ENCODE assay signal across 15 mouse cellular contexts in the genomic region with DNA sequence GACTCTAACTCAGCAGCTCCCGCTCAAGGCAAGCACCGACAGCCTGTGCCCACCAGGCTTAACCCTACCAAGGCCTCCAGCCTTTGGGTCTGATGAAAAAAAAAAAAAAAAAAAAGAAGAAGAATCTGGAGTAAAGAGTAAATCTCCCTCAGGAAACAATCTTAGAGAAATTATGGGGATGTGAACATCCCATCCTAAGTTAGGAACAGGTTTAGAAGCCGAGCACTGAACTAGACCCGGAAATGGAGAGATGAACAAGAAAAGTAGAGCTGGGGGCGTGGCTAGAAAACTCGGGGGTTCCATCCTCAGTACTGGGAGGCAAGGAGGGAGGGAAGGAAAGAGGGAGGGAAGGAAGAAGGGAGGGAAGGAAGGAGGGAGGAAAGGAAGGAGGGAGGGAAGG.
A peak's percentile ranks its signal among the peaks of the same experiment; 100 is the strongest.
DNase-seq lines count a peak whose midpoint lies in the region; ATAC-seq and TF ChIP-seq lines count a peak whose summit lies in the region.
"Had no signal": no experiment of that assay in that cellular context is flagged by ENCODE, and none has a peak within 500 bp of the region (broad histone marks: within the 10 kb centered on the region; RNA-seq: fewer than 3 reads in every experiment).

No protein-coding gene starts in this region.

- TF ChIP-seq POLR2A in MEL (IDR thresholded peaks at IDR 0.05; ENCODE audit: control insufficient read depth in 1 of 2, insufficient read depth in 1 of 2, low read depth in 1 of 2, low read length in 2 of 2, poor library complexity in 1 of 2), result no peak

- H3K4me2 ChIP-seq in heart, embryonic 12.5 days, result peak overlapping the region; percentile 16; the same call in 1 of the 2 replicates
- H3K4me2 ChIP-seq in liver, embryonic 11.5 days, result no peak overlapping the region
- H3K4me2 ChIP-seq in liver, embryonic 12.5 days, result no peak overlapping the region
- H3K4me2 ChIP-seq in hindbrain, embryonic 16.5 days (ENCODE audit: low read length), result no peak overlapping the region
- H3K4me2 ChIP-seq: forebrain, embryonic 15.5 days; limb, embryonic 15.5 days had no signal

- H3K9ac ChIP-seq in heart, embryonic 12.5 days, result no peak overlapping the region
- H3K9ac ChIP-seq in liver, embryonic 11.5 days (ENCODE audit: low read depth, low read length), result no peak overlapping the region
- no peak overlapping the region for H3K9ac ChIP-seq in liver, embryonic 12.5 days
- peak overlapping the region; percentile 38 for H3K9ac ChIP-seq in MEL (ENCODE audit: control insufficient read depth, low read depth, low read length, poor library complexity, severe bottlenecking)
- no peak overlapping the region for H3K9ac ChIP-seq in hindbrain, embryonic 16.5 days (ENCODE audit: low read depth, low read length)
- H3K9ac ChIP-seq: forebrain, embryonic 15.5 days; limb, embryonic 15.5 days had no signal

- TF ChIP-seq RAD21 in MEL (IDR thresholded peaks at IDR 0.05; ENCODE audit: low read depth, low read length), result no peak

- TF ChIP-seq EP300 in MEL (IDR thresholded peaks at IDR 0.05; ENCODE audit: low read depth in 1 of 2, low read length in 2 of 2), result no peak

- no peaks in the 10 kb centered on the region for H3K9me3 ChIP-seq in heart, embryonic 12.5 days (replicated peaks)
- no peaks in the 10 kb centered on the region for H3K9me3 ChIP-seq in liver, embryonic 11.5 days (ENCODE audit: control insufficient read depth, low read length)
- no peaks in the 10 kb centered on the region for H3K9me3 ChIP-seq in liver, embryonic 12.5 days (replicated peaks)
- H3K9me3 ChIP-seq in MEL (replicated peaks; ENCODE audit: insufficient read depth, low read length), result no peaks in the 10 kb centered on the region
- H3K9me3 ChIP-seq in hindbrain, embryonic 16.5 days (ENCODE audit: control insufficient read depth, low read length), result no peaks in the 10 kb centered on the region
- H3K9me3 ChIP-seq: forebrain, embryonic 15.5 days; limb, embryonic 15.5 days had no signal

- no peak for TF ChIP-seq CTCF in MEL (IDR thresholded peaks at IDR 0.05 in 2 of 3, conservative IDR thresholded peaks at IDR 0.05 in 1 of 3; ENCODE audit: control insufficient read depth in 1 of 3, insufficient read depth in 1 of 3, low read depth in 2 of 3, low read length in 3 of 3, poor library complexity in 1 of 3, severe bottlenecking in 1 of 3)

- no peak overlapping the region for H3K4me3 ChIP-seq in heart, embryonic 12.5 days
- H3K4me3 ChIP-seq in liver, embryonic 11.5 days (ENCODE audit: low read depth, low read length), result no peak overlapping the region
- no peak overlapping the region for H3K4me3 ChIP-seq in liver, embryonic 12.5 days
- H3K4me3 ChIP-seq in MEL (ENCODE audit: control insufficient read depth in 1 of 2, insufficient read depth in 1 of 2, low read depth in 2 of 2, low read length in 2 of 2), result peak overlapping the region; percentile 32 to 50
- no peak overlapping the region for H3K4me3 ChIP-seq in hindbrain, embryonic 16.5 days (ENCODE audit: low read length)
- H3K4me3 ChIP-seq: erythroblast, embryonic 14.5 days; forebrain, embryonic 15.5 days; limb, embryonic 15.5 days had no signal

- no peaks in the 10 kb centered on the region for H3K27me3 ChIP-seq in heart, embryonic 12.5 days (replicated peaks)
- H3K27me3 ChIP-seq in liver, embryonic 11.5 days (replicated peaks; ENCODE audit: control insufficient read depth, insufficient read depth, low read length), result no peaks in the 10 kb centered on the region
- H3K27me3 ChIP-seq in liver, embryonic 12.5 days (replicated peaks), result no peaks in the 10 kb centered on the region
- H3K27me3 ChIP-seq in MEL (ENCODE audit: control insufficient read depth in 1 of 2, insufficient read depth in 2 of 2, low read length in 2 of 2), result no peaks in the 10 kb centered on the region
- H3K27me3 ChIP-seq in hindbrain, embryonic 16.5 days (replicated peaks; ENCODE audit: control insufficient read depth, insufficient read depth, low read length), result no peaks in the 10 kb centered on the region
- H3K27me3 ChIP-seq: forebrain, embryonic 15.5 days; limb, embryonic 15.5 days had no signal

- H3K4me1 ChIP-seq in heart, embryonic 12.5 days (replicated peaks), result peaks cover 31% of the 10 kb centered on the region
- H3K4me1 ChIP-seq in liver, embryonic 11.5 days (replicated peaks; ENCODE audit: control insufficient read depth, insufficient read depth, low read length), result peaks cover 32% of the 10 kb centered on the region
- H3K4me1 ChIP-seq in liver, embryonic 12.5 days, result peaks cover 46% of the 10 kb centered on the region
- H3K4me1 ChIP-seq in MEL (ENCODE audit: control insufficient read depth in 1 of 2, insufficient read depth in 2 of 2, low read length in 2 of 2), result peaks cover 4 to 5% of the 10 kb centered on the region in 2 experiments; a peak in 3 of 4 replicates
- H3K4me1 ChIP-seq in hindbrain, embryonic 16.5 days (ENCODE audit: control insufficient read depth, insufficient read depth, low read depth, low read length), result no peaks in the 10 kb centered on the region
- H3K4me1 ChIP-seq: forebrain, embryonic 15.5 days; limb, embryonic 15.5 days had no signal

- H3K27ac ChIP-seq in heart, embryonic 12.5 days (ENCODE audit: poor library complexity, severe bottlenecking), result peak overlapping the region; percentile 94
- H3K27ac ChIP-seq in liver, embryonic 11.5 days (ENCODE audit: low read depth, low read length), result peak overlapping the region; percentile 59
- H3K27ac ChIP-seq in liver, embryonic 12.5 days, result no peak overlapping the region; the same call in 1 of the 2 replicates
- H3K27ac ChIP-seq in MEL (ENCODE audit: control insufficient read depth, low read depth, low read length), result peak overlapping the region; percentile 29; the same call in 1 of the 2 replicates
- H3K27ac ChIP-seq in hindbrain, embryonic 16.5 days (ENCODE audit: low read depth, low read length), result no peak overlapping the region
- H3K27ac ChIP-seq: forebrain, embryonic 15.5 days; limb, embryonic 15.5 days had no signal

- intact Hi-C loops in heart, postnatal 36 days (cut with DNase I), result no loop called here

- no peak for DNase-seq in heart, postnatal 36 days
- DNase-seq in liver, embryonic 11.5 days (ENCODE audit: low spot score), result no peak
- peak; percentile 62 for DNase-seq in MEL (ENCODE audit: low read depth, low spot score)
- DNase-seq: B cell, adult 2 months; cerebellum, adult 8-10 months; kidney, postnatal 4 days; lung, postnatal 14 days had no signal

- H3K36me3 ChIP-seq in heart, embryonic 12.5 days, result no peaks in the 10 kb centered on the region
- H3K36me3 ChIP-seq in liver, embryonic 11.5 days (ENCODE audit: control insufficient read depth, insufficient read depth, low read length), result no peaks in the 10 kb centered on the region
- H3K36me3 ChIP-seq in liver, embryonic 12.5 days, result no peaks in the 10 kb centered on the region
- H3K36me3 ChIP-seq in MEL (ENCODE audit: control insufficient read depth in 1 of 2, insufficient read depth in 2 of 2, low read length in 2 of 2), result peaks cover 0 to 5% of the 10 kb centered on the region in 2 experiments; a peak in 1 of 4 replicates
- H3K36me3 ChIP-seq in hindbrain, embryonic 16.5 days (ENCODE audit: control insufficient read depth, insufficient read depth, low read length), result no peaks in the 10 kb centered on the region
- H3K36me3 ChIP-seq: forebrain, embryonic 15.5 days; limb, embryonic 15.5 days had no signal

- no peaks in the 10 kb centered on the region for H3K79me2 ChIP-seq in MEL (ENCODE audit: control insufficient read depth, insufficient read depth, low read length, poor library complexity)

- WGBS in heart, embryonic 12.5 days, result 52% methylated on average over 6 of the region's 6 CpGs
- 65% methylated on average over 6 of the region's 6 CpGs for WGBS in liver, embryonic 11.5 days
- 60% methylated on average over 6 of the region's 6 CpGs for WGBS in liver, embryonic 12.5 days (ENCODE audit: insufficient replicate concordance)
- WGBS in hindbrain, embryonic 16.5 days, result 84% methylated on average over 6 of the region's 6 CpGs

- no peak for ATAC-seq in heart, embryonic 12.5 days (ENCODE audit: insufficient number of reproducible peaks, low FRiP score)
- ATAC-seq in liver, embryonic 11.5 days (replicated peaks; ENCODE audit: low FRiP score), result 0 out of 2 replicates have a peak, but pooled peaks have one; percentile 32
- no peak for ATAC-seq in liver, embryonic 12.5 days
- ATAC-seq in megakaryocyte-erythroid progenitor cell, adult 5-6 weeks (replicated peaks; ENCODE audit: low FRiP score, low TSS enrichment, poor library complexity, severe bottlenecking), result peak; percentile 26; the same call in 1 of the 2 replicates
- no peak for ATAC-seq in frontal cortex, adult (ENCODE audit: low TSS enrichment)
- no peak for ATAC-seq in hindbrain, embryonic 16.5 days
- ATAC-seq: forebrain, embryonic 15.5 days had no signal

TF ChIP-seq in MEL, 35 proteins besides CTCF, POLR2A, EP300 and RAD21:
- no peak for TF ChIP-seq POLR2AphosphoS5 (IDR thresholded peaks at IDR 0.05; ENCODE audit: borderline replicate concordance, low read depth, low read length)
- TF ChIP-seq RCOR1 (IDR thresholded peaks at IDR 0.05; ENCODE audit: low read depth, low read length), result no peak
- no peak for TF ChIP-seq MYC (IDR thresholded peaks at IDR 0.05; ENCODE audit: low read depth, low read length)
- TF ChIP-seq ZNF384 (IDR thresholded peaks at IDR 0.05; ENCODE audit: low read depth, low read length), result no peak
- TF ChIP-seq E2F4 (IDR thresholded peaks at IDR 0.05; ENCODE audit: borderline replicate concordance, low read depth, low read length), result no peak
- no peak for TF ChIP-seq MAFK (IDR thresholded peaks at IDR 0.05; ENCODE audit: borderline replicate concordance, low read depth, low read length)
- TF ChIP-seq TCF12 (IDR thresholded peaks at IDR 0.05; ENCODE audit: low read depth, low read length), result no peak
- TF ChIP-seq ELF1 (IDR thresholded peaks at IDR 0.05; ENCODE audit: low read depth, low read length), result peak; percentile 61; the same call in 1 of the 2 replicates

Comparison
In these comparisons a context has a peak if more than half of its experiments do, and no peak if none do; other contexts are left out.
1. ATAC-seq: peak in liver, embryonic 11.5 days (single experiment) and megakaryocyte-erythroid progenitor cell, adult 5-6 weeks (single experiment); none in heart, embryonic 12.5 days (single experiment), liver, embryonic 12.5 days (single experiment), frontal cortex, adult (single experiment) and hindbrain, embryonic 16.5 days (single experiment).
2. H3K27ac ChIP-seq: peak in heart, embryonic 12.5 days (single experiment), liver, embryonic 11.5 days (single experiment) and MEL (single experiment); none in liver, embryonic 12.5 days (single experiment) and hindbrain, embryonic 16.5 days (single experiment).
3. H3K4me3 ChIP-seq: peak in MEL (2 of 2); none in heart, embryonic 12.5 days (single experiment), liver, embryonic 11.5 days (single experiment), liver, embryonic 12.5 days (single experiment) and hindbrain, embryonic 16.5 days (single experiment).